Mouse (Mus musculus) brain, embryonic 14.5 days (tissue): Measurements from ENCODE around the gene Fgf8. TPM values are rescaled to one million over a fixed set of nuclear protein-coding genes. Genes with fewer than 3 reads are reported as not detected.

Experiments used
- DNase-seq: peaks from one replicate; pipeline ENCODE4 v3.0.0-alpha.2; 2011; ENCODE audit warnings: low read depth
- CTCF ChIP-seq: fragments of 200-500 bp; IDR thresholded peaks from 2 replicates; pipeline ENCODE4 v1.5.1; 2012; ENCODE audit warnings: inconsistent platforms, mild to moderate bottlenecking, moderate library complexity, borderline replicate concordance; ENCODE audit not compliant: insufficient read depth, insufficient read length; ENCODE audit errors: extremely low read depth
- POLR2A ChIP-seq: fragments of 200-500 bp; IDR thresholded peaks from 2 replicates; pipeline ENCODE4 v1.6.1; 2012; ENCODE audit warnings: mild to moderate bottlenecking, inconsistent platforms, borderline replicate concordance; ENCODE audit not compliant: poor library complexity, insufficient read depth, insufficient read length, severe bottlenecking; ENCODE audit errors: extremely low read depth
- polyA plus RNA-seq: library from polyadenylated mRNA; depleted of rRNA; stranded (reverse); fragments of >200 nt; gene quantifications from 2 replicates; pipeline ENCODE4 v1.2.3, GENCODE M21; 2012; rRNA removed

The Fgf8 gene
- polyA plus RNA-seq, 1 experiment = 1.8 TPM

- no peak for TF ChIP-seq POLR2A
- TF ChIP-seq CTCF = no peak
- DNase-seq = no peak
These were observed 46.5 kb downstream of the Fgf8 start for GRCm38 (mm10) chr19:45696281-45696600.

- no peak for DNase-seq
- TF ChIP-seq CTCF = no peak
- no peak for TF ChIP-seq POLR2A
These were observed 47.0 kb downstream of the Fgf8 start for GRCm38 (mm10) chr19:45695496-45696280.

- DNase-seq = peak; percentile 33
- no peak; the same call in 1 of the 2 replicates for TF ChIP-seq CTCF
- no peak for TF ChIP-seq POLR2A
These were observed 48.7 kb downstream of the Fgf8 start for GRCm38 (mm10) chr19:45694056-45694455.

GRCm38 (mm10) chr19:45692211-45692610 is 50.5 kb downstream of the Fgf8 start:
- no peak for TF ChIP-seq CTCF
- TF ChIP-seq POLR2A = no peak
- DNase-seq = no peak

- TF ChIP-seq CTCF (no peak), POLR2A (no peak)
- no peak for DNase-seq
These were observed 51.6 kb downstream of the Fgf8 start for GRCm38 (mm10) chr19:45691001-45691535.

- no peak for DNase-seq
- TF ChIP-seq CTCF = no peak
- TF ChIP-seq POLR2A = no peak
These were observed 55.7 kb downstream of the Fgf8 start for GRCm38 (mm10) chr19:45687001-45687400.

Other genes starting within 250 kb of the Fgf8 start
- gene Poll, start 182.4 kb downstream of the Fgf8 start, polyA plus RNA-seq = 11.4 and 12.7 TPM in 2 replicates
- gene Gm17018, start 182.3 kb downstream of the Fgf8 start, polyA plus RNA-seq = 18.8 and 24.1 TPM in 2 replicates
- gene Fbxw4, start 82.6 kb downstream of the Fgf8 start, polyA plus RNA-seq = 47.7 and 69.5 TPM in 2 replicates
- 50.0 and 70.1 TPM in 2 replicates for gene Npm3, start 6.7 kb upstream of the Fgf8 start, polyA plus RNA-seq
- 125 and 156 TPM in 2 replicates for gene Mgea5, start 40.9 kb upstream of the Fgf8 start, polyA plus RNA-seq
- gene Kcnip2, start 73.1 kb upstream of the Fgf8 start, polyA plus RNA-seq = 9.0 and 10.2 TPM in 2 replicates